Comparison of ENCODE assay signal across 8 mouse cellular contexts in genomic region chr8:106058731-106059612, GRCm38 (mm10). TPM values are rescaled to one million over a fixed set of nuclear protein-coding genes. Genes with fewer than 3 reads are reported as not detected.
A peak's percentile ranks its signal among the peaks of the same experiment; 100 is the strongest.
DNase-seq lines count a peak whose midpoint lies in the region; ATAC-seq lines count a peak whose summit lies in the region.

Gene Nfatc3 (plus strand): TSS chr8:106058840.

- ATAC-seq in CD4-positive, CD25-positive, alpha-beta regulatory T cell, adult 4 months, result peak; percentile 76
- ATAC-seq in heart, embryonic 14.5 days (ENCODE audit: insufficient number of reproducible peaks, insufficient read depth, low FRiP score, low read depth), result peak; percentile 97
- ATAC-seq in liver, embryonic 13.5 days (ENCODE audit: low read depth), result peak; percentile 92
- peak; percentile 99 for ATAC-seq in stomach, embryonic 16.5 days (ENCODE audit: insufficient read depth, low FRiP score)

- 1% methylated on average over 51 of the region's 52 CpGs for WGBS in heart, embryonic 14.5 days
- under 1% methylated on average over 50 of the region's 52 CpGs for WGBS in liver, embryonic 13.5 days (ENCODE audit: insufficient replicate concordance)
- under 1% methylated on average over 52 of the region's 52 CpGs for WGBS in stomach, embryonic 16.5 days

- no peaks in the 10 kb centered on the region for H3K9me3 ChIP-seq in heart, embryonic 14.5 days (ENCODE audit: control insufficient read depth, low read length)
- no peaks in the 10 kb centered on the region for H3K9me3 ChIP-seq in liver, embryonic 13.5 days (replicated peaks)
- H3K9me3 ChIP-seq in stomach, embryonic 16.5 days (replicated peaks; ENCODE audit: control insufficient read depth, low read length), result no peaks in the 10 kb centered on the region

- peak within 1 kb of the TSS; percentile 89 to 97 for H3K27ac ChIP-seq in heart, embryonic 14.5 days (replicated peaks in 1 of 2; ENCODE audit: control insufficient read depth in 1 of 2, insufficient read depth in 1 of 2, low read depth in 2 of 2, low read length in 2 of 2)
- peak within 1 kb of the TSS; percentile 93 for H3K27ac ChIP-seq in liver, embryonic 13.5 days
- H3K27ac ChIP-seq in stomach, embryonic 16.5 days (ENCODE audit: low read length), result peak within 1 kb of the TSS; percentile 95

- DNase-seq in c-Kit-negative CD71-positive TER-119-positive erythroid progenitor cells, embryonic 14.5 days (ENCODE audit: low read depth, low spot score), result peak; percentile 91
- DNase-seq in fibroblast of lung, adult 2 months (ENCODE audit: low read depth), result peak; percentile 91
- DNase-seq in kidney, postnatal 14 days, result peak; percentile 98
- peak; percentile 97 for DNase-seq in liver, embryonic 13.5 days
- peak; percentile 93 for DNase-seq in neural tube, embryonic 10.5 days (ENCODE audit: extremely low spot score, low spot score)

- H3K4me2 ChIP-seq in heart, embryonic 14.5 days (ENCODE audit: low read length), result peak within 1 kb of the TSS; percentile 95
- peak within 1 kb of the TSS; percentile 83 for H3K4me2 ChIP-seq in liver, embryonic 13.5 days
- H3K4me2 ChIP-seq in stomach, embryonic 16.5 days (ENCODE audit: low read depth, low read length), result peak within 1 kb of the TSS; percentile 85

- H3K27me3 ChIP-seq in heart, embryonic 14.5 days (ENCODE audit: control insufficient read depth, insufficient read depth, low read length), result no peaks in the 10 kb centered on the region
- no peaks in the 10 kb centered on the region for H3K27me3 ChIP-seq in liver, embryonic 13.5 days
- no peaks in the 10 kb centered on the region for H3K27me3 ChIP-seq in stomach, embryonic 16.5 days (ENCODE audit: control insufficient read depth, insufficient read depth, low read length)

- H3K4me1 ChIP-seq in heart, embryonic 14.5 days (ENCODE audit: control insufficient read depth in 2 of 2, insufficient read depth in 2 of 2, low read length in 2 of 2), result peaks cover 0 to 20% of the 10 kb centered on the region in 2 experiments; a peak in 2 of 4 replicates
- peaks cover 62% of the 10 kb centered on the region for H3K4me1 ChIP-seq in liver, embryonic 13.5 days (replicated peaks)
- peaks cover 26% of the 10 kb centered on the region for H3K4me1 ChIP-seq in stomach, embryonic 16.5 days (ENCODE audit: control insufficient read depth, insufficient read depth, low read length)

- H3K4me3 ChIP-seq in heart, embryonic 14.5 days (ENCODE audit: control insufficient read depth in 1 of 2, insufficient read depth in 1 of 2, low read depth in 1 of 2, low read length in 2 of 2), result peak within 1 kb of the TSS; percentile 73 to 91
- peak within 1 kb of the TSS; percentile 91 for H3K4me3 ChIP-seq in liver, embryonic 13.5 days (replicated peaks)
- peak within 1 kb of the TSS; percentile 89 for H3K4me3 ChIP-seq in stomach, embryonic 16.5 days (replicated peaks; ENCODE audit: low read length)

- peak within 1 kb of the TSS; percentile 93 for H3K9ac ChIP-seq in heart, embryonic 14.5 days (ENCODE audit: low read length)
- peak within 1 kb of the TSS; percentile 94 for H3K9ac ChIP-seq in liver, embryonic 13.5 days
- peak within 1 kb of the TSS; percentile 98 for H3K9ac ChIP-seq in stomach, embryonic 16.5 days (ENCODE audit: low read length)

- peaks cover 6% of the 10 kb centered on the region for H3K36me3 ChIP-seq in heart, embryonic 14.5 days (ENCODE audit: control insufficient read depth, insufficient read depth, low read length)
- peaks cover 3% of the 10 kb centered on the region for H3K36me3 ChIP-seq in liver, embryonic 13.5 days
- H3K36me3 ChIP-seq in stomach, embryonic 16.5 days (ENCODE audit: control insufficient read depth, insufficient read depth, low read length), result 0 out of 2 replicates have a peak, but pooled peaks cover 2% of the 10 kb centered on the region

RNA-seq across cellular contexts. Expression of gene Nfatc3, which starts in this region (rescaled TPM):
- 10 to 100 TPM; 28.1 to 32.3 TPM for polyA plus RNA-seq in CD4-positive, CD25-positive, alpha-beta regulatory T cell, adult 4 months (2017; shearing (Covaris generic))
- polyA plus RNA-seq in heart, embryonic 14.5 days (2014; fragmentation: Nextera tagmentation; extraction: Ambion mirVana), result 4.5 and 4.7 TPM in 2 replicates
- polyA plus RNA-seq in liver, embryonic 13.5 days (2015; fragmentation: Nextera tagmentation; extraction: Ambion mirVana), result 3.3 and 3.8 TPM in 2 replicates
- 4.7 and 5.3 TPM in 2 replicates for polyA plus RNA-seq in stomach, embryonic 16.5 days (2015; fragmentation: Nextera tagmentation; extraction: Ambion mirVana)

Comparison
In these comparisons a context has a peak if more than half of its experiments do, and no peak if none do; other contexts are left out.
1. Peak in every context shown above with its lines: DNase-seq, ATAC-seq, H3K4me3 ChIP-seq and H3K27ac ChIP-seq.